Comparison of ENCODE assay signal across 8 mouse cellular contexts in the genomic region with DNA sequence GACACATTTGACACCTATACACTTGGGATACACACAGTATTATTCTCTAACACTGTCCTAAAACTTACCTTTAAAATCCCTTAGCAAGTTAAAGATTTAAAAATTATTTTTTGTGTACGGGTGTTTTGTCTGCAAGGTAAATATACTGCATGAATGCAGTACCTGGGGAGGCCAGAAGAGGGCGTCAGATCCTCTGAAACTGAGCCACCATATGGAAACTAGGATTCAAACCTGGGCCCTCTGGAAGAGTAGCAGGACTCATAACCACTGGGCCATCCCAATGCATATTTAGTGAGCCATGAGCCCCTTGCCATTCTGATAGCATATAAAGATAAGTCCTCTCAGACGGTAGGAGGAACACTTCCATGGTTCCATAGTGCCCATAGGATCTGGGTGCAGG. TPM values are rescaled to one million over a fixed set of nuclear protein-coding genes. Genes with fewer than 3 reads are reported as not detected.
DNase-seq lines count a peak whose midpoint lies in the region; ATAC-seq and TF ChIP-seq lines count a peak whose summit lies in the region.

No protein-coding gene starts in this region.

- no peak for DNase-seq in gastrocnemius, adult 2 months
- DNase-seq in gastrocnemius, postnatal 25 days = no peak
- DNase-seq in 3134 (ENCODE audit: extremely low read depth, insufficient read length, low spot score) (peak; percentile 32), R1 (ENCODE audit: low read depth, low spot score) (peak; percentile 62)
- DNase-seq in liver, postnatal 0 days = peak; percentile 49
- no peak for DNase-seq in frontal cortex, postnatal 25 days (ENCODE audit: low spot score in 2 of 2)
- DNase-seq in right cerebral cortex, postnatal 25 days = no peak

- intact Hi-C loops in gastrocnemius, adult 2 months (cut with DNase I) = no loop called here

- peak; percentile 72 for TF ChIP-seq CTCF in gastrocnemius, adult 2 months (IDR thresholded peaks at IDR 0.05)
- peak; percentile 73 for TF ChIP-seq CTCF in liver, postnatal 0 days (IDR thresholded peaks at IDR 0.05; ENCODE audit: low read depth)

- no peak for ATAC-seq in heart, embryonic 13.5 days (ENCODE audit: extremely low read depth, insufficient number of reproducible peaks, low FRiP score, low TSS enrichment)
- no peak for ATAC-seq in liver, postnatal 0 days

- H3K9me3 ChIP-seq in heart, embryonic 13.5 days = no peaks in the 10 kb centered on the region
- no peaks in the 10 kb centered on the region for H3K9me3 ChIP-seq in liver, postnatal 0 days (ENCODE audit: low read length)

- H3K4me1 ChIP-seq in heart, embryonic 13.5 days = peaks cover 40% of the 10 kb centered on the region
- H3K4me1 ChIP-seq in liver, postnatal 0 days (ENCODE audit: insufficient read depth) = peaks cover 2% of the 10 kb centered on the region; the same call in 1 of the 2 replicates

- H3K4me3 ChIP-seq in gastrocnemius, adult 2 months = no peak overlapping the region
- no peak overlapping the region for H3K4me3 ChIP-seq in heart, embryonic 13.5 days
- no peak overlapping the region for H3K4me3 ChIP-seq in liver, postnatal 0 days (ENCODE audit: low read depth, low read length)

- H3K27me3 ChIP-seq in heart, embryonic 13.5 days (replicated peaks) = no peaks in the 10 kb centered on the region
- H3K27me3 ChIP-seq in liver, postnatal 0 days (ENCODE audit: insufficient read depth, low read length) = no peaks in the 10 kb centered on the region

- no peak overlapping the region for H3K4me2 ChIP-seq in heart, embryonic 13.5 days
- H3K4me2 ChIP-seq in liver, postnatal 0 days (ENCODE audit: low read depth, low read length) = no peak overlapping the region

- TF ChIP-seq EP300 in liver, postnatal 0 days (IDR thresholded peaks at IDR 0.05; ENCODE audit: low read depth) = no peak

- H3K27ac ChIP-seq in gastrocnemius, adult 2 months = peak overlapping the region; percentile 20; the same call in 1 of the 2 replicates
- H3K27ac ChIP-seq in heart, embryonic 13.5 days (replicated peaks) = peak overlapping the region; percentile 79
- H3K27ac ChIP-seq in liver, postnatal 0 days (ENCODE audit: low read depth) = no peak overlapping the region

- 41% methylated on average over 3 of the region's 3 CpGs for whole genome bisulfite sequencing in heart, embryonic 13.5 days
- 45% methylated on average over 3 of the region's 3 CpGs for WGBS in liver, postnatal 0 days (ENCODE audit: insufficient replicate concordance)

- H3K9ac ChIP-seq in heart, embryonic 13.5 days = 0 out of 2 replicates have a peak overlapping the region, but pooled peaks have one; percentile 30
- no peak overlapping the region for H3K9ac ChIP-seq in liver, postnatal 0 days (replicated peaks)

- no peaks in the 10 kb centered on the region for H3K36me3 ChIP-seq in heart, embryonic 13.5 days
- no peaks in the 10 kb centered on the region for H3K36me3 ChIP-seq in liver, postnatal 0 days (replicated peaks; ENCODE audit: insufficient read depth, low read length)

RNA-seq across cellular contexts. Expression of gene Rftn2, which starts 33.8 kb away (rescaled TPM):
- total RNA-seq in gastrocnemius, adult 2 months (2021) = 1 to 10 TPM; 3.3 to 4.9 TPM
- total RNA-seq in gastrocnemius, postnatal 25 days (2021) = 1 to 10 TPM; 4.7 to 5.1 TPM
- polyA plus RNA-seq in heart, embryonic 13.5 days (2015; fragmentation: Nextera tagmentation; extraction: Ambion mirVana) = 5.8 and 5.9 TPM in 2 replicates
- 0.41 and 0.52 TPM in 2 replicates for polyA plus RNA-seq in liver, postnatal 0 days (2015; fragmentation: Nextera tagmentation; extraction: Ambion mirVana)

RNA-seq across cellular contexts. Expression of gene Mars2, which starts 44.2 kb away (rescaled TPM):
- total RNA-seq in gastrocnemius, adult 2 months (2021) = 1 to 10 TPM; 2.8 to 3.6 TPM
- 1 to 10 TPM; 2.7 to 2.8 TPM for total RNA-seq in gastrocnemius, postnatal 25 days (2021)
- polyA plus RNA-seq in heart, embryonic 13.5 days (2015; fragmentation: Nextera tagmentation; extraction: Ambion mirVana) = 2.9 and 3.2 TPM in 2 replicates
- 1.2 TPM in 2 replicates for polyA plus RNA-seq in liver, postnatal 0 days (2015; fragmentation: Nextera tagmentation; extraction: Ambion mirVana)

Comparison
In these comparisons a context has a peak if more than half of its experiments do, and no peak if none do; other contexts are left out.
1. DNase-seq: peak in 3134 (single experiment), R1 (single experiment) and liver, postnatal 0 days (single experiment); none in gastrocnemius, adult 2 months (single experiment), gastrocnemius, postnatal 25 days (single experiment), frontal cortex, postnatal 25 days (0 of 2) and right cerebral cortex, postnatal 25 days (single experiment).